Mouse (Mus musculus): ENCODE data around the gene Cox10. TPM values are rescaled to one million over a fixed set of nuclear protein-coding genes. Genes with fewer than 3 reads are reported as not detected.

Gene Cox10
- polyA plus RNA-seq, 1 experiment from 2014 or later = 30.9 TPM

DNA sequence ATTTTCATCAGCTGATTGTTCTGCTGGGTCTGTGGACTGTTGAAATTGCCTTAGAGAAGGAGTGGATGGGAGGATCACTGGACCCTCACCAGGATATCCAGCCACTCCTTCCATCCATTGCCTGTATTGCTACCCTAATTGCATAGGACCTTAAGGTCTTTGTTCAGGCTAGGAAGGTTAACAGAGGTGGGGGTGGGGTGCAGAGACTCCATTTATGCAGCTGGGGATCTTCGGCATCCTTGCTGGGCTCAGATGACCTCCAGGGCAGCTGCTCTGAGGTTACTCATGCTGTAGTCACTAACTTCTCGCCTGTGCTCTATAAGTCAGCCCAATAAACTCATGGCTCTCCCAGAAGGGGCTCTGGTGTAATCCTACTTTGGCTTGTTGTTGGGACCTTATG is 10.4 kb upstream of the Cox10 start:
- WGBS = 44% methylated on average over 2 of the region's 2 CpGs
- Histone ChIP-seq H3K27me3 (ENCODE audit: insufficient read depth, low read length) (no peaks in the 10 kb centered on the region), H3K4me3 (ENCODE audit: low read length) (no peak overlapping the region), H3K9me3 (ENCODE audit: low read length) (no peaks in the 10 kb centered on the region), H3K27ac (ENCODE audit: low read length) (no peak overlapping the region), H3K4me2 (replicated peaks; ENCODE audit: low read depth, low read length) (no peak overlapping the region), H3K36me3 (ENCODE audit: insufficient read depth, low read length) (no peaks in the 10 kb centered on the region), H3K4me1 (ENCODE audit: insufficient read depth, low read length) (no peaks in the 10 kb centered on the region), H3K9ac (replicated peaks; ENCODE audit: low read length) (no peak overlapping the region)
- no peak for ATAC-seq (ENCODE audit: low FRiP score, low TSS enrichment)

DNA sequence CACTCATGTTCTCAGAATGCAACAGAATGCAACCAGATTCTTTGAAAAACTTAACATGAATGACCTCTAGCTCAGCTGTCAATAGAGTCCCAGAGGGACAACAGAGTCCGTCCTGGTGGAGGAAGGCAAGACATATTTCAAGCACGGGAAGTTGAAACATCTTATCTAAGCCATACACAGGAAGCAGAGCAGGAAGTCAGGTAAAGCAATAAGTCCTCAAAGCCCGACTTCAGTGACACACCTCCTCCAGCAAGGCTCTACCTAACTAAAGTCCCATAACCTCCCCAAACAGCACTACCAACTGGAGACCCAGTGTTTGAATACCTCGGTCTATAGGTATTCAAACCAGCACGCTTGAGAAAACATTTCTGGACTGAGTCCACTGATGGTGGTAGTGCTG is 6.6 kb upstream of the Cox10 start:
- no peak overlapping the region for H3K4me2 ChIP-seq (replicated peaks; ENCODE audit: low read depth, low read length)
- WGBS = 74% methylated on average over 5 of the region's 5 CpGs
- H3K27ac ChIP-seq (ENCODE audit: low read length) = no peak overlapping the region
- H3K9me3 ChIP-seq (ENCODE audit: low read length) = no peaks in the 10 kb centered on the region
- H3K36me3 ChIP-seq (ENCODE audit: insufficient read depth, low read length) = peaks cover 3% of the 10 kb centered on the region
- no peaks in the 10 kb centered on the region for H3K27me3 ChIP-seq (ENCODE audit: insufficient read depth, low read length)
- H3K4me3 ChIP-seq (ENCODE audit: low read length) = no peak overlapping the region
- no peaks in the 10 kb centered on the region for H3K4me1 ChIP-seq (ENCODE audit: insufficient read depth, low read length)
- no peak for ATAC-seq (ENCODE audit: low FRiP score, low TSS enrichment)
- no peak overlapping the region for H3K9ac ChIP-seq (replicated peaks; ENCODE audit: low read length)

DNA sequence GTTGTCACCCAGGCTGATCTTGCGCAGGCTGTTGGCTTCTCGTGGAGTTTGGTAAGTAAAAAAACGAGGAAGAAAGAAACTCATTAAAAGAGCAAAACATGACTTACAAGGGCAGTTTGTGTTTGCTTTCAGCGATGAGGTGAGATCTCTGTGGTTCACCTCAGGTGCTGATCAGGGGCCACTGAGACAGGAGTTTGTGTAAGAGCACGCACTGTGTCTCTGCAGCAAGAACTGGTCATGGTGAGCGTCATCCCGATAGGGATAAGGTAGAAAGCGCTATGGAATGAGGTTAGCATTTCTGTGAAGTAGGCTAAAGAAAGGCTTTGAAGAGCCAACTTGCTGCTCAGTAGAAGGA is 436 bp upstream of the Cox10 start:
- H3K36me3 ChIP-seq (ENCODE audit: insufficient read depth, low read length) = peaks cover 3% of the 10 kb centered on the region
- H3K27ac ChIP-seq (ENCODE audit: low read length) = peak overlapping the region; percentile 94
- WGBS = 0% methylated on average over 8 of the region's 8 CpGs
- H3K4me2 ChIP-seq (replicated peaks; ENCODE audit: low read depth, low read length) = peak overlapping the region; percentile 68
- H3K9ac ChIP-seq (replicated peaks; ENCODE audit: low read length) = peak overlapping the region; percentile 90
- H3K4me1 ChIP-seq (ENCODE audit: insufficient read depth, low read length) = peaks cover 10% of the 10 kb centered on the region
- H3K9me3 ChIP-seq (ENCODE audit: low read length) = 0 out of 2 replicates have a peak, but pooled peaks cover 3% of the 10 kb centered on the region
- no peaks in the 10 kb centered on the region for H3K27me3 ChIP-seq (ENCODE audit: insufficient read depth, low read length)
- H3K4me3 ChIP-seq (ENCODE audit: low read length) = peak overlapping the region; percentile 74
- 0 out of 2 replicates have a peak, but pooled peaks have one; percentile 35 for ATAC-seq (ENCODE audit: low FRiP score, low TSS enrichment)

DNA sequence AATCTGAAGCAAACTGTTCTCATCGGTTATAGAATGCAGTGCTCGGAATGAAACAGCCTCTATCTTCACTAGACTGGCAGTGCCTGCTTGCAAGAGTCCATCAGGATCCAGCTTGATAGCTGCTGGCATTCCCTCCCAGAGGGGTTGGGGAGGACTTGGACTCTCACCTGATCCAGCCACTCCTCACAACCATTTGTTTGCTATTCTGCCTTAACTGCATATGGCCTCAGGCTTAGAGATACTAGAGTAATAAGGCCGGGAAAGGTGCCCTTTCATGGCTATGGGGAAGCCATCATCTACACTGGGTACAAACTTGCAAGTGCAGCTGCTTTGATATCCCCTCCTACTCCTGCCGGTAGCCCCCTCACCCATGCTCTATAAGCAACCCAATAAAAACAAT is 3.1 kb downstream of the Cox10 start:
- 90% methylated on average over 4 of the region's 4 CpGs for WGBS
- no peak overlapping the region for H3K4me2 ChIP-seq (replicated peaks; ENCODE audit: low read depth, low read length)
- no peak overlapping the region for H3K9ac ChIP-seq (replicated peaks; ENCODE audit: low read length)
- H3K27ac ChIP-seq (ENCODE audit: low read length) = no peak overlapping the region
- 0 out of 2 replicates have a peak, but pooled peaks cover 3% of the 10 kb centered on the region for H3K9me3 ChIP-seq (ENCODE audit: low read length)
- no peaks in the 10 kb centered on the region for H3K27me3 ChIP-seq (ENCODE audit: insufficient read depth, low read length)
- no peak for ATAC-seq (ENCODE audit: low FRiP score, low TSS enrichment)
- H3K4me3 ChIP-seq (ENCODE audit: low read length) = no peak overlapping the region
- H3K4me1 ChIP-seq (ENCODE audit: insufficient read depth, low read length) = peaks cover 10% of the 10 kb centered on the region
- H3K36me3 ChIP-seq (ENCODE audit: insufficient read depth, low read length) = no peaks in the 10 kb centered on the region; the same call in 1 of the 2 replicates

DNA sequence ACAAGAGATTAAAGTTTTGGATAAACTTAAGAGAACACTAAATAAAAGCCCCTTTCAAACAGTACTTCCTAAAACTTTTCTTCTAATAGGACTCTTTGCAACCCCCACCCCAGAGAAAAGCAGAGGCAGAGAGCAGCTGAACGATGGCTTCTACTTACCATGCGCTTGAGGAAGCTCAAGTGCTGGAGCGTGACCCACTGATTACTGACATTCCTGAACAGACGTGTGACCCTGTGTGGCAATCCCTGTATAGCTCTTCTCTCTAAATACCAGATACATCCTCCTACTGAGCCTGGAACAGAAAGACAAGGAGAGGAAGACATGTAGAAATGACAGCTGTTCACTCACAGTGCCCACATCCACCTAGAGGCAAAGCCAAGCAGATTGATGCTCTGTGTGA is 5.9 kb downstream of the Cox10 start:
- 0 out of 2 replicates have a peak, but pooled peaks cover 3% of the 10 kb centered on the region for H3K9me3 ChIP-seq (ENCODE audit: low read length)
- ATAC-seq (ENCODE audit: low FRiP score, low TSS enrichment) = no peak
- no peak overlapping the region for H3K9ac ChIP-seq (replicated peaks; ENCODE audit: low read length)
- H3K4me2 ChIP-seq (replicated peaks; ENCODE audit: low read depth, low read length) = no peak overlapping the region
- no peak overlapping the region for H3K4me3 ChIP-seq (ENCODE audit: low read length)
- peaks cover 4% of the 10 kb centered on the region for H3K36me3 ChIP-seq (ENCODE audit: insufficient read depth, low read length)
- peaks cover 5% of the 10 kb centered on the region for H3K4me1 ChIP-seq (ENCODE audit: insufficient read depth, low read length)
- H3K27me3 ChIP-seq (ENCODE audit: insufficient read depth, low read length) = no peaks in the 10 kb centered on the region
- H3K27ac ChIP-seq (ENCODE audit: low read length) = no peak overlapping the region
- WGBS = 62% methylated on average over 4 of the region's 4 CpGs

DNA sequence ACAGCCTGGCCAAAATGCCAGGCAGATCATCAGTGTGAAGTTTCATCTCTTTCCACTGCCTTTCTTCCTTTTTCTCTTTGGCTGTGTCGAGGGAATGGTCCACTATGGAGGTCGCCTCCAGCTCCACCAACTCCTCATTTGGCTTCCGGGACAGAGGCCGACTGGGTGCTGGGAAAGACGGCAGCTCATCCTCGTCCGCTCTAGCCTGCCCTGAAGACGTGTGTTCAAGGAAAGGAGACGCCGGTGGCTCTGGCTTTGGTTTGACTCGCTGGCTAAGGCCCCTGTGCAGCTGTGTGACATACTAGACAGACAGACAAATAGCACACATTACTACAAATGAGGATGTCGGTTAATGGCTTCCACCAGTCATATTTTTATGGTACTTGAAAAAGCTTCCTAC is 7.7 kb downstream of the Cox10 start:
- H3K27ac ChIP-seq (ENCODE audit: low read length) = no peak overlapping the region
- H3K36me3 ChIP-seq (ENCODE audit: insufficient read depth, low read length) = peaks cover 9% of the 10 kb centered on the region
- no peaks in the 10 kb centered on the region for H3K4me1 ChIP-seq (ENCODE audit: insufficient read depth, low read length)
- no peak overlapping the region for H3K4me3 ChIP-seq (ENCODE audit: low read length)
- H3K9ac ChIP-seq (replicated peaks; ENCODE audit: low read length) = no peak overlapping the region
- no peaks in the 10 kb centered on the region for H3K27me3 ChIP-seq (ENCODE audit: insufficient read depth, low read length)
- ATAC-seq (ENCODE audit: low FRiP score, low TSS enrichment) = no peak
- H3K9me3 ChIP-seq (ENCODE audit: low read length) = 0 out of 2 replicates have a peak, but pooled peaks cover 3% of the 10 kb centered on the region
- WGBS = 93% methylated on average over 12 of the region's 12 CpGs
- no peak overlapping the region for H3K4me2 ChIP-seq (replicated peaks; ENCODE audit: low read depth, low read length)

DNA sequence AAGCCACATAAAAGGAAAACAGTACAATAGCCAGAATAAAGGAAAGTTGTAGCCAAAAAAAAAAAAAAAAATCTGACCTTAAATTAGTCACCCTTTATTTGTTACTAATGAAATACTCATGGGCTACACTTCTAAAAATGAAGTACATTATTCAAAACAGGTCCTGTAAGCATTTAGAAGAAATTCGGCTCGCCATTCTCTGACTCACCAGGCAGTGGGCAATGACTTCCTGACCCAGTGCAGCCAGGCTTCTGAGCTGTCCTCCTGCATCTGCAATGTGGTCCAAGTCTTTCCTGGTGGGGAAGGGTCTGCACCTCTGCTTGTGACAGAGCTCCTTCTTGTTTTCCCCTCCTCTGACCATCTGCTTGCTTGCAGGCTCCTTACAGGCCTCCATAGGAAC is 13.3 kb downstream of the Cox10 start:
- WGBS = 86% methylated on average over 2 of the region's 2 CpGs
- Histone ChIP-seq H3K4me2 (replicated peaks; ENCODE audit: low read depth, low read length) (no peak overlapping the region), H3K27me3 (ENCODE audit: insufficient read depth, low read length) (no peaks in the 10 kb centered on the region), H3K9me3 (ENCODE audit: low read length) (no peaks in the 10 kb centered on the region), H3K4me1 (ENCODE audit: insufficient read depth, low read length) (no peaks in the 10 kb centered on the region), H3K9ac (replicated peaks; ENCODE audit: low read length) (no peak overlapping the region), H3K36me3 (ENCODE audit: insufficient read depth, low read length) (peaks cover 9% of the 10 kb centered on the region), H3K27ac (ENCODE audit: low read length) (no peak overlapping the region), H3K4me3 (ENCODE audit: low read length) (no peak overlapping the region)
- no peak for ATAC-seq (ENCODE audit: low FRiP score, low TSS enrichment)

DNA sequence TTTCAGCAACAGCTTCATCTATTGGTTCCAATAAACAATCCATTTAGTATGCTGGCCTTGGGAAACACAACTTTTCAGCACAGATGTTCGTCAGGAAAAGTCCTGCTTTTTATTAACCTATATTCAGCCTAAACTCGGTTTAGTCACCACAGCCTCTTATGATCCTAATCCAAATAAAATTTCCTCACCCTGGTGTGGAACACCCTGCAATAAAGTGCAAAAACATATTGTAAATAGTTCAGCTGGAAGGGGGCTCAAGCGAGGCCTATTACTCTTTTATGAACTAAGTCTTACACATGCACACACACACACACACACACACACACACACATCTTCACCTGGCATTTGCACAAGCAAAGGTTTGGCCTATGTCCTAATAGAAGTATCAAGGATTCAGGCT is 16.1 kb downstream of the Cox10 start:
- Histone ChIP-seq H3K9me3 (ENCODE audit: low read length) (no peaks in the 10 kb centered on the region), H3K9ac (replicated peaks; ENCODE audit: low read length) (no peak overlapping the region), H3K27ac (ENCODE audit: low read length) (no peak overlapping the region), H3K27me3 (ENCODE audit: insufficient read depth, low read length) (no peaks in the 10 kb centered on the region), H3K4me3 (ENCODE audit: low read length) (no peak overlapping the region), H3K4me2 (replicated peaks; ENCODE audit: low read depth, low read length) (no peak overlapping the region), H3K36me3 (ENCODE audit: insufficient read depth, low read length) (peaks cover 17% of the 10 kb centered on the region), H3K4me1 (ENCODE audit: insufficient read depth, low read length) (no peaks in the 10 kb centered on the region)
- ATAC-seq (ENCODE audit: low FRiP score, low TSS enrichment) = no peak
- 76% methylated on average over 3 of the region's 3 CpGs for WGBS

DNA sequence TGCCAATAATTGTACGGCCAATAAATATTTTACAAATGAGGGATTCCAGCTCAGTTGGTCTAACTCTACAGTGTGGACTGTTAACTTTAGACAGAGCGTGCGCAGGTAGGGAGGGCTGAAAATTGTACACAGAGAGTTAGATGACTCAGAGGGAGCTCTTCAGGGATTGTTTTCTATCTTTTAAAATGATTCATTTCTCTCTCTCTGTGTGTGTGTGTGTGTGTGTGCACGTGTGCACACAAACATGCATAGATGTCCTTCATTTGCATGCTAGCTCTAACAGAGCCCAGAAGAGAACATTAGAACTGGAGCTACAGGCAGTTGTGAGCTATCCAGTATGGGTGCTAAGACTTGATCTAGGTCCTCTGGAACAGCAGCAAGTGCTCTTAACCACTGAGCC is 17.0 kb downstream of the Cox10 start:
- H3K27me3 ChIP-seq (ENCODE audit: insufficient read depth, low read length) = no peaks in the 10 kb centered on the region
- H3K9me3 ChIP-seq (ENCODE audit: low read length) = no peaks in the 10 kb centered on the region
- no peak overlapping the region for H3K4me3 ChIP-seq (ENCODE audit: low read length)
- no peak overlapping the region for H3K4me2 ChIP-seq (replicated peaks; ENCODE audit: low read depth, low read length)
- no peak overlapping the region for H3K27ac ChIP-seq (ENCODE audit: low read length)
- no peak overlapping the region for H3K9ac ChIP-seq (replicated peaks; ENCODE audit: low read length)
- 90% methylated on average over 4 of the region's 4 CpGs for WGBS
- no peak for ATAC-seq (ENCODE audit: low FRiP score, low TSS enrichment)
- peaks cover 12% of the 10 kb centered on the region for H3K36me3 ChIP-seq (ENCODE audit: insufficient read depth, low read length)
- H3K4me1 ChIP-seq (ENCODE audit: insufficient read depth, low read length) = no peaks in the 10 kb centered on the region

DNA sequence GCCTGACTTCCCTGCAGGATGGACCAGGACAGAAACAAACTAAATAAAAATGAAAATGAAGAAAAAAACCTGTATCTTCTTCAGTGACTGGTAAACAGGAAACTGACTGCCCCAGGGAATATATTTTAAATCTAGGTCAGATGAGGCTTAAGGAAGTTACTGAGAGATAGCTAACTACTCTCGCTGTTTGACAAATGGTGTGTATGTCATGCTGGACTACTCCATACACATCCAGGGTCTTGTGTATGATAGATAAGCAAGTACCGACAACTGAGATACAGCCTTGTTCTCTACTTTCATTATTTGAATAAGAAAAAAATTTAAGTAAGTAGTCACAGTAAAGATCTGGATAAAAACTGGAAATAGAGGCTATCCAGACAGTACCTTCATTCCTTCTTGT is 20.0 kb downstream of the Cox10 start:
- 83% methylated on average over 2 of the region's 2 CpGs for WGBS
- Histone ChIP-seq H3K27ac (ENCODE audit: low read length) (no peak overlapping the region), H3K9me3 (ENCODE audit: low read length) (no peaks in the 10 kb centered on the region), H3K4me3 (ENCODE audit: low read length) (no peak overlapping the region), H3K36me3 (ENCODE audit: insufficient read depth, low read length) (peaks cover 12% of the 10 kb centered on the region), H3K27me3 (ENCODE audit: insufficient read depth, low read length) (no peaks in the 10 kb centered on the region), H3K4me1 (ENCODE audit: insufficient read depth, low read length) (no peaks in the 10 kb centered on the region), H3K9ac (replicated peaks; ENCODE audit: low read length) (no peak overlapping the region), H3K4me2 (replicated peaks; ENCODE audit: low read depth, low read length) (no peak overlapping the region)
- ATAC-seq (ENCODE audit: low FRiP score, low TSS enrichment) = no peak

DNA sequence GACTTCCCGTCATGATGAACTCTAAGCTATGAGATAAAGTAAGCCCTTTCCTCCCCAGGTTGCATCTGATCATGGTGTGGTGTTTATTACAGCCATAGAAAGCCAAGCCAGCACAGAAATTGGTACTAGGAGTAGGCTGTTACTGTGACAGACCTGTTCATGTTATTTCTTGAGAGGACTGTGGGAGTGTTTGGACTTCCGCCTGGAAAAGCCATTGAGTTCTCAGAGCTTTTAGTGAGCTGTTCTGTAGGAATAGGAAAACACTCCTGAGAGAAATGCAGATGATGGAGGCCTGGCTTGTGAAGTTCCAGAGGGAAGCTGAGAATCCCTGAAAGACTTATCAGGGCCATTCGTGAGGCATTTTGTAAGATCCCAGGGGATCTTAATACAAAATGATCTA is 20.8 kb downstream of the Cox10 start:
- Histone ChIP-seq H3K9ac (replicated peaks; ENCODE audit: low read length) (no peak overlapping the region), H3K4me3 (ENCODE audit: low read length) (no peak overlapping the region), H3K4me2 (replicated peaks; ENCODE audit: low read depth, low read length) (no peak overlapping the region), H3K4me1 (ENCODE audit: insufficient read depth, low read length) (no peaks in the 10 kb centered on the region), H3K27me3 (ENCODE audit: insufficient read depth, low read length) (no peaks in the 10 kb centered on the region), H3K36me3 (ENCODE audit: insufficient read depth, low read length) (peaks cover 12% of the 10 kb centered on the region), H3K27ac (ENCODE audit: low read length) (no peak overlapping the region), H3K9me3 (ENCODE audit: low read length) (no peaks in the 10 kb centered on the region)
- 82% methylated on average over 3 of the region's 3 CpGs for WGBS
- no peak for ATAC-seq (ENCODE audit: low FRiP score, low TSS enrichment)
